Mouse (Mus musculus) liver, embryonic 14.5 days (tissue): ENCODE results near the gene Plpp3. TPM values are rescaled to one million over a fixed set of nuclear protein-coding genes. Genes with fewer than 3 reads are reported as not detected.

Experiments
- ATAC-seq: fragments of 200-750 bp; cut with Nextera tagmentation; 2 replicates; pipeline ENCODE4 v1.8.0; 2017; ENCODE audit warnings: moderate number of reproducible peaks, mild to moderate bottlenecking, moderate library complexity; ENCODE audit not compliant: insufficient read depth
- DNase-seq, 3 experiments: peaks; one replicate each; pipeline ENCODE4 v3.0.0-alpha.2; 2012 to 2013; ENCODE audit warnings: low read depth in 3 of 3, low spot score in 3 of 3
- H3K27ac ChIP-seq: fragments of 300-500 bp; sonication (generic); 2 replicates; pipeline ENCODE4 v1.5.1; 2014; ENCODE audit warnings: moderate library complexity, mild to moderate bottlenecking, control low read depth, inconsistent platforms
- H3K27me3 ChIP-seq: fragments of 300-500 bp; sonication (generic); 2 replicates; pipeline ENCODE4 v1.6.1; 2014; ENCODE audit warnings: mild to moderate bottlenecking, low read length, moderate library complexity; ENCODE audit not compliant: control insufficient read depth, insufficient read depth
- H3K36me3 ChIP-seq: fragments of 300-500 bp; sonication (generic); replicated peaks from 2 replicates; pipeline ENCODE4 v1.6.1; 2014; ENCODE audit warnings: low read depth; ENCODE audit not compliant: control insufficient read depth, insufficient read depth
- H3K4me1 ChIP-seq, 2 experiments: fragments of 200-500 bp in 1 of 2; fragments of 300-500 bp in 1 of 2; sonication (generic) in 1 of 2; replicated peaks; 2 replicates each; pipeline ENCODE4 v1.6.1; 2012 to 2014; ENCODE audit warnings: antibody characterized with exemption in 1 of 2, inconsistent platforms in 1 of 2, low read length in 1 of 2; ENCODE audit not compliant: control insufficient read depth in 2 of 2, insufficient read depth in 2 of 2
- H3K4me2 ChIP-seq: fragments of 300-500 bp; sonication (generic); 2 replicates; pipeline ENCODE4 v1.6.1; 2014; ENCODE audit warnings: low read depth, mild to moderate bottlenecking, control low read depth, moderate library complexity
- H3K4me3 ChIP-seq, 2 experiments: fragments of 200-500 bp in 1 of 2; fragments of 300-500 bp in 1 of 2; sonication (generic) in 1 of 2; 2 replicates each; pipeline ENCODE4 v1.5.1; 2012 to 2014; ENCODE audit warnings: low read depth in 2 of 2, low read length in 2 of 2, mild to moderate bottlenecking in 2 of 2, control low read depth in 1 of 2, inconsistent platforms in 1 of 2, moderate library complexity in 1 of 2; ENCODE audit not compliant: insufficient read depth in 1 of 2
- H3K9ac ChIP-seq: fragments of 300-500 bp; sonication (generic); replicated peaks from 2 replicates; pipeline ENCODE4 v1.6.1; 2014; ENCODE audit warnings: mild to moderate bottlenecking, control low read depth, moderate library complexity
- H3K9me3 ChIP-seq: fragments of 300-500 bp; sonication (generic); 2 replicates; pipeline ENCODE4 v1.6.1; 2016; ENCODE audit warnings: low read length, mixed read lengths; ENCODE audit not compliant: control insufficient read depth
- CTCF ChIP-seq: IDR thresholded peaks from 2 replicates; pipeline ENCODE4 v1.5.1; 2016; ENCODE audit warnings: antibody characterized with exemption, low read depth, control low read depth
- EP300 ChIP-seq: IDR thresholded peaks from 2 replicates; pipeline ENCODE4 v1.6.1; 2016; ENCODE audit warnings: antibody characterized with exemption, low read depth
- WGBS: fragments of 180-500 bp; shearing (Covaris S2); extraction: QIAGEN DNeasy Blood & Tissue Kit; methylation state at CpG from one replicate; pipeline ENCODE4 v1.1.7; 2014; ENCODE audit not compliant: insufficient replicate concordance; 5-methylcytosine and 5-hydroxymethylcytosine counted together
- polyA plus RNA-seq, 2 experiments: library from polyadenylated mRNA; depleted of rRNA in 1 of 2; stranded (reverse) in 1 of 2; unstranded in 1 of 2; fragments of >200 nt; fragmentation: Nextera tagmentation in 1 of 2; extraction: Ambion mirVana in 1 of 2; gene quantifications; 2 replicates each; pipeline versions ENCODE4 v1.2.1 to v1.2.3; 2012 to 2014

Gene Plpp3
- polyA plus RNA-seq, 2 experiments: 5.7 to 7.0 TPM

DNA sequence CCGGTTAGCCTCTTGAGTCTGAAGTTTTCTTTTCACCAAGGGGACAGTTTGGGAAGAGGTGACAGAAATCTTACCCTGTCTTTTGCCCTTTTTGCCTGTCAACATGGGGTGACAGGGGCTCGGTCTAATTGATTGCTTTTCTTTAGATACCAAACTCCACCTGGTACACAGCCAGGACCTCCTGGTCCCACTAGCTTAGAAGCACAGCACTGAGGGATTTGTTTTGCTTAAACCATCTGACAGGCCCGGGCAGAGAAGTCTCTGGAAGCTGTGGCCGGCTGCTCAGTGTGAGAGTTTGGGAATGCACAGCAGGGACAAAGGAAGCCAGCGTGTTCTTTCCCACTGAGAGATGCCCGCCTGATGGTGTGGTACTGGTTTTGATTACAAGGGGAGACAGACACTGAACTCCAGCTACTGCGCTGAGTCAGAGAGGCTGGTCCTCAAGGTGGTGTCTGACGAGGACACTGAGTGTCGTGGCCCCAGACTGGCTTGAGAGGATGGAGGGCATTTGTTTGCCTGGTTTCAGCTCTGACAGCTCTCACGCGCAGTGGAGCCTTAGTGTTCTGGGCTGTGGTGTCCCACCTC is 64.2 kb downstream of the Plpp3 start:
- Histone ChIP-seq H3K4me1 (0 out of 4 replicates have a peak, but pooled peaks cover 0 to 3% of the 10 kb centered on the region in 2 experiments), H3K27me3 (no peaks in the 10 kb centered on the region), H3K9me3 (no peaks in the 10 kb centered on the region), H3K4me2 (no peak overlapping the region), H3K4me3 (no peak overlapping the region), H3K9ac (no peak overlapping the region), H3K36me3 (no peaks in the 10 kb centered on the region), H3K27ac (no peak overlapping the region)
- ATAC-seq (no peak), DNase-seq (no peak)
- WGBS: 64% methylated on average over 11 of the region's 11 CpGs
- TF ChIP-seq EP300: no peak
- TF ChIP-seq CTCF: no peak

DNA sequence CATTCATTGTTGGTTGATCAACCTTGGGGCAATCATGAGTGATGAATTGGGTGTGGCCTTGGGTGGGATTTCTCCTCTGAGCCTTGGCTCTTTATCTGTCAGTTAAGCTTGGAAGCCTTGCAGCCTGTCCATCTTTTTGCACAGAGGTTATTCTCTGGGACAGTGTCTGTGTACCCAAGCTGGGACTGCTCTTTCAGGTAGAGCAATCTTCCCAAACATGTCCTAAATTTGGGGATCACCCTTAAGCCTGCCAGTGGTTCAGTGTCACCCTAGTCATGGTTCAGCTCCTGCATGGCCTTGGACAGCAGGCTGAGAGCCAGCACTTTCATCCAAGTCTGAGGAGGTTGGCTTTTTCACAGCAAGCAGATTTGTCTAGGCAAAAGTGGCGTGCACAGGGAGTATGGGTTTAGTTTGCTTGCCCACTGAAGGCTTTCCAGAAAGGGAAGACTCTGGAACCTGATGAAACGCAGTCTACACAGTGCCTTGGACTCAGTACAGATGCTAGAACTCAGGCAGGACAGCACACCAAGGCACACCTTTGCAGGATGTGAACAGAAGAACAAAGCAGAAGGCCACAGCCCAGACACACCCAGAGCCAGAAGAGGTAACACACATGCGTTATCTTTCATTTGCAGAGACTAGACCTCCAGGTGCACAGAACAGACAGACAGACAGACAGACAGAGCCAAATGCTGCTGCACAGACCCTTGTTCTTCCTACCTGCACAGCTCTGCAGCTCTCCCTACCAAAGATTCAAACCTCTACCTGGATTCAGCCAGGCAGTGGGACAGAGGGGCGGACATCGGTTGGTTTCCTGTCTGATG is 66.2 kb downstream of the Plpp3 start:
- TF ChIP-seq CTCF: no peak
- TF ChIP-seq EP300: no peak

DNA sequence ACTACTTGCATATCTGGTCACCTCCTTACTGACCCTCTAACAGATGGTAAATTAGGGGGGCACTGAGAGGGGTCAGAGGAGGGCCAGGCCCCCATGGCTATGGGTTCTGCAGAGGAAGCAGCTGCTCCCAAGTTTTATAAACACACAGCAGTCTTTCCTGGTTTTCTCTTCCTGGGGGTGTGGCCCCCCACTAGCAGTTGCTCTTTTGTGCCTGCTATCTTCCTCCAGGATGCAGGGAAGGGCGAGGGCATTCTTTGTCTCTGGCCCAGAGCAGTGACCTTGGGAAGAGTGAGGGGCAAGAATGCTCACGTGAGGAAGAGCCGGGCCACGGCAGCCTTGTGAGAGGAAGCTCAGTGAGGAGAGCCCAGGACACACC is 66.8 kb downstream of the Plpp3 start:
- no peak overlapping the region for H3K27ac ChIP-seq
- H3K9ac ChIP-seq: no peak overlapping the region
- 39% methylated on average over 4 of the region's 4 CpGs for WGBS
- H3K4me1 ChIP-seq: 0 out of 4 replicates have a peak, but pooled peaks cover 0 to 3% of the 10 kb centered on the region in 2 experiments
- no peaks in the 10 kb centered on the region for H3K9me3 ChIP-seq
- no peak overlapping the region for H3K4me3 ChIP-seq
- ATAC-seq: no peak
- H3K27me3 ChIP-seq: no peaks in the 10 kb centered on the region
- H3K4me2 ChIP-seq: no peak overlapping the region
- H3K36me3 ChIP-seq: no peaks in the 10 kb centered on the region
- no peak for DNase-seq
- TF ChIP-seq EP300 (no peak), CTCF (no peak)

More for the DNA sequence above, 66.2 kb downstream of the Plpp3 start:
- Histone ChIP-seq H3K9ac (no peak overlapping the region), H3K4me2 (no peak overlapping the region), H3K27ac (no peak overlapping the region), H3K27me3 (no peaks in the 10 kb centered on the region), H3K4me1 (0 out of 4 replicates have a peak, but pooled peaks cover 0 to 3% of the 10 kb centered on the region in 2 experiments), H3K9me3 (no peaks in the 10 kb centered on the region), H3K4me3 (no peak overlapping the region), H3K36me3 (no peaks in the 10 kb centered on the region)
- DNase-seq (no peak), ATAC-seq (no peak)
- WGBS: 46% methylated on average over 5 of the region's 5 CpGs

DNA sequence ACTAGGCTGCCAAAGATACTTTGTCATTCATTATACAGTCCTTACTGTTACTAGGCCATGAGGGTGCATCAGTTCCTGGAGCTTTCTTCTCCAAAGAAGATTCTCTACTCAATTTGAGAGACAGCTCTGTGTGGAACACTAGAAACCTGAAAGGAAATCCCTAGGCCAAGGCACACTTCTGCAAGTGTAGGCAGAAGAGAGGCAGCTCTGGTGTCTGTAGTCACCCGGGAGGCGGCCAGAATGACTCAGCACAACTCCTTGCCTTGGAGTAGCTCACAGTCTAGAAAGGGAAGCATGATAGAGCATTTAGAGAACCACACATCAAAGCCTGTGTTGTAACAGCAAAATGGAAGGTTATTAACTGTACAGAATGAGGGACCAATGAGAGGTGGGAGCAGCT is 68.4 kb downstream of the Plpp3 start:
- ATAC-seq (0 out of 2 replicates have a peak, but pooled peaks have one; percentile 35), DNase-seq (peak in 1 of 3 experiments; percentile 22)
- Histone ChIP-seq H3K27me3 (no peaks in the 10 kb centered on the region), H3K9me3 (no peaks in the 10 kb centered on the region), H3K27ac (no peak overlapping the region), H3K4me2 (no peak overlapping the region), H3K9ac (no peak overlapping the region), H3K36me3 (no peaks in the 10 kb centered on the region), H3K4me3 (no peak overlapping the region), H3K4me1 (0 out of 4 replicates have a peak, but pooled peaks cover 0 to 3% of the 10 kb centered on the region in 2 experiments)
- TF ChIP-seq CTCF (no peak), EP300 (no peak)
- WGBS: 7% methylated on average over 2 of the region's 2 CpGs

DNA sequence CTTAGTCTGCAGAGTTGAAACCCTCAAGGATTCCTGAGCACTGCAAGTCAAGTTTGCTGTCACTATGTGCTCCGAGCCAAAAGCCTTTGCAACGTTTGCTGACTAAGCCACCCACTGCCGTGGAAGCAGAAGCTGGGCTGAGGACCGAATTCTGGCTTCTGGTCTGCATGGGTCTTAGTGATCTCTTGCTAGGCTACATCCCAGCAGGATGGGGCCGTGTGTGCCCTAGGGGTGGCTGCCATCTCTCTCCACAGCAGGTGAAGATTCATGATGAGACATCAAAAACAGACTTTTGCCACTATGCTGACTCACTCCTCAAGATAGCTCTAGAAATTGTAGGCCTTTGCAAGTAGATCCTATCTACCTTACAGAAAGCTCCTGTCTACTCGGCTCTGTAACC is 69.2 kb downstream of the Plpp3 start:
- Histone ChIP-seq H3K27me3 (no peaks in the 10 kb centered on the region), H3K27ac (no peak overlapping the region), H3K4me2 (no peak overlapping the region), H3K4me1 (0 out of 4 replicates have a peak, but pooled peaks cover 0 to 3% of the 10 kb centered on the region in 2 experiments), H3K4me3 (no peak overlapping the region), H3K9me3 (no peaks in the 10 kb centered on the region), H3K36me3 (no peaks in the 10 kb centered on the region), H3K9ac (no peak overlapping the region)
- WGBS: 48% methylated on average over 6 of the region's 6 CpGs
- TF ChIP-seq EP300: no peak
- TF ChIP-seq CTCF: no peak
- DNase-seq (no peak), ATAC-seq (no peak)
